Mouse (Mus musculus) hindbrain, embryonic 14.5 days (tissue): ENCODE measurements around the gene Abhd14b. TPM values are rescaled to one million over a fixed set of nuclear protein-coding genes. Genes with fewer than 3 reads are reported as not detected.

ENCODE experiments used
- ATAC-seq: fragments of 200-750 bp; cut with Nextera tagmentation; 2 replicates; pipeline ENCODE4 v1.8.0; 2017; ENCODE audit warnings: moderate number of reproducible peaks, mild to moderate bottlenecking, moderate TSS enrichment, moderate library complexity; ENCODE audit not compliant: low FRiP score
- DNase-seq: peaks from one replicate; pipeline ENCODE4 v3.0.0-alpha.2; 2015; ENCODE audit warnings: low spot score
- H3K27ac ChIP-seq: fragments of 300-500 bp; sonication (generic); 2 replicates; pipeline ENCODE4 v1.5.1; 2014; ENCODE audit warnings: mild to moderate bottlenecking, moderate library complexity
- H3K27me3 ChIP-seq: fragments of 300-500 bp; sonication (generic); 2 replicates; pipeline ENCODE4 v1.6.1; 2014; ENCODE audit warnings: mild to moderate bottlenecking, low read length, mixed read lengths; ENCODE audit not compliant: control insufficient read depth, insufficient read depth
- H3K36me3 ChIP-seq: fragments of 300-500 bp; sonication (generic); replicated peaks from 2 replicates; pipeline ENCODE4 v1.6.1; 2014; ENCODE audit not compliant: control insufficient read depth, insufficient read depth
- H3K4me1 ChIP-seq: fragments of 300-500 bp; sonication (generic); replicated peaks from 2 replicates; pipeline ENCODE4 v1.6.1; 2014; ENCODE audit warnings: antibody characterized with exemption, low read length, mixed read lengths; ENCODE audit not compliant: control insufficient read depth, insufficient read depth
- H3K4me2 ChIP-seq: fragments of 300-500 bp; sonication (generic); replicated peaks from 2 replicates; pipeline ENCODE4 v1.6.1; 2014; ENCODE audit warnings: mild to moderate bottlenecking, moderate library complexity
- H3K4me3 ChIP-seq: fragments of 300-500 bp; sonication (generic); replicated peaks from 2 replicates; pipeline ENCODE4 v1.5.1; 2014; ENCODE audit warnings: mild to moderate bottlenecking, low read length
- H3K9ac ChIP-seq: fragments of 300-500 bp; sonication (generic); 2 replicates; pipeline ENCODE4 v1.6.1; 2014
- H3K9me3 ChIP-seq: fragments of 300-500 bp; sonication (generic); 2 replicates; pipeline ENCODE4 v1.6.1; 2016; ENCODE audit warnings: low read length; ENCODE audit not compliant: control insufficient read depth
- WGBS: fragments of 180-500 bp; shearing (Covaris S2); extraction: QIAGEN DNeasy Blood & Tissue Kit; methylation state at CpG from one replicate; pipeline ENCODE4 v1.1.7; 2014; 5-methylcytosine and 5-hydroxymethylcytosine counted together
- polyA plus RNA-seq: library from polyadenylated mRNA; unstranded; fragments of >200 nt; fragmentation: Nextera tagmentation; extraction: Ambion mirVana; gene quantifications from 2 replicates; pipeline ENCODE4 v1.2.1, GENCODE M21; 2014

The Abhd14b gene
- polyA plus RNA-seq, 1 experiment from 2014 or later = 8.2 TPM

DNA sequence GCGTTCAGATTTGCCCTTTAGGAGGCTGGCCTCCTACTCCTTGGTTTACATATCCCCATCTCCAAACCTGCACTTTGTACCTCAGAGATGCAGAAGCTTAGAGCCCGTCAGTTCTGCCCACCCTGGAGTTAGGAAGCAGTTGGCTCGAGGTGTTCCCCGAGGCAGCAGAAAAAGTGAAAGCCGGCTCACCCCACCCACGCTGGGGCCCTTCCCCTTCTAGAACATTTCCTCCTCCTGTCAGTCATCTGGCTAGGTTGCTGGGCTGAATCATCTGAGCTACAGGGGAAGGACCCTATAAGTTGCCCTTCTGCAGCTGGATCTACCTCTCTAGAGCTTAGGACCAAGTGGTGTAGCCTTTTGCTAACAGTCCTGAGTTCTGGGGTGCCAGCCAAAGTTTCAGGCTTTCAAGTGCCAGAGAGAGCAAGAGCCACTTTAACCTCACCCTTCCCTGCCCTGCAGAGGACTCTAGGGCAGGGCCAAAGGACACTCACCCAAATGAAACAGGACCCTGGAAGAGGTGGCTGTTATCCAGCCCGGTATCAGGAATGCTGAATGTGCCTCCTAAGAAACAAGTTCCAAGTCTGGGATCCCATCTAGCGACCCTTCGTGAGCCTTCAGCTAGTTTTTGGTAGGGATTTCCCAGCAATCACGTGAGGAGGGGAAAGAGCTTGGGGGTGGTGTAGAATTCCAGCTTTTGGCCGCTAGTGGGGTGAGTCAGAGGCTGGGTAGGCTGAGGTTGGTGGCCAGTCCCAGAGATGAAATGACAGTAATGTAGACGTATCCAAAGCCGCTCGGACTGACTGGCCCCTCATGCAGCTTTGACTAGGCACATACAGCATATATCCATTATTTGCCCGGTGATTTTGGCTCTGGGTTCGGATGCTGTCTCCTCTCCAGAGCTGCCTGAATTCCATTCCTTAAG, 29.0 kb downstream of the Abhd14b start:
- ATAC-seq (no peak), DNase-seq (no peak)
- Histone ChIP-seq H3K4me1 (peaks cover 12% of the 10 kb centered on the region), H3K27me3 (peaks cover 2% of the 10 kb centered on the region; the same call in 1 of the 2 replicates), H3K27ac (no peak overlapping the region), H3K9ac (no peak overlapping the region), H3K4me3 (no peak overlapping the region), H3K4me2 (peak overlapping the region; percentile 28), H3K9me3 (no peaks in the 10 kb centered on the region), H3K36me3 (peaks cover 9% of the 10 kb centered on the region; the same call in 1 of the 2 replicates)
- WGBS = 38% methylated on average over 16 of the region's 16 CpGs

DNA sequence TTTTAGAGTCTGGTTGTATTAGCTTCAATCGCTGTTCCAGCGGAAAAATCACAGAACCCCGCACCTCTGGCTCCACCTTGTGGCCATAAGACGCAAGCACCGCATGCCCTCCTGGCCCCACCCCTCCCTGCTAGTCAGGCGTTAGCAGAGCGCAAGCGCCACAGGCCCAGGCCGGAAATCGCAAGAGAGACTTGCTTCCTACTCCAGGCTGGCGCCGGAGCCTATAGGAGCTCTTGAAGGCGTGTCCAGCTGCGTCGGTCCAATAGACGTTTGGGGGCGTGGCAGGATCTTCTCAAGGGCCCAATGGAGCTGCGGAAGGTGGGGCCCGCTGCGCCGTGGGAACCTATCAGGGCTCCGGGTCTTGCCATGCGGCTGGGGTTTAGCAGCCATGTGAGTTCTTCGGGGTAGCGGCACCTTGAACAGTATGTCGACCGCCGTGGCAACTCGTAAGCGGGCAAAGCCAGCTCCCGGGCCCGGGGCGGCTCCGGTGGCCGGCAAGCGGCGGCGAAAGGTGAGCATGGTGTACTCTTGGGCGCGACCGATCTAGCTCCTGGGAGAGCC, 29.7 kb downstream of the Abhd14b start, which contains the start of gene Parp3:
Gene Parp3, minus strand, starts transcription at position 26 of the 561 bp plus-strand sequence.
- Histone ChIP-seq H3K4me3 (peak within 1 kb of the TSS; percentile 73), H3K9me3 (no peaks in the 10 kb centered on the region), H3K36me3 (peaks cover 9% of the 10 kb centered on the region; the same call in 1 of the 2 replicates), H3K9ac (peak within 1 kb of the TSS; percentile 68), H3K27me3 (no peaks in the 10 kb centered on the region), H3K4me1 (peaks cover 12% of the 10 kb centered on the region), H3K4me2 (peak within 1 kb of the TSS; percentile 89), H3K27ac (no peak within 1 kb of the TSS)
- ATAC-seq = peak; percentile 99
- peak; percentile 96 for DNase-seq
- under 1% methylated on average over 41 of the region's 41 CpGs for WGBS

DNA sequence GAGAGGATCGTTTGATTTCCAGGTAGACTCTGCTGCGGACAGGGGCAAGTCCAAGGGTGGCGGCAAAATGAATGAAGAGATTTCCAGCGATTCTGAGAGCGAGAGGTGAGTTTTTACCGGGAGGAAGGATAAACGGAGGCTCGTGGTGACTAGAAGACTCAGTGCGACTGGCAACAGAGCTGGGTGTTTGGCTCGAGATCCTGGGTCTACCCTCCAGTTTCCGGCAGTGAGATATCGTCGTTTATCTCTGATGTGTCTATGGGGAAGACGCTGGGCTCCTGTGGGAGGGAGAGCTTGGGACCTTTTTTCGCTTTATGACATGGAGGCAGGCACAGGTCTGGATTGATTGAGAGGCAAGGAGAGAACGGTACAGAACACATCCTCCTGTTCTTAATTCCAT, 30.4 kb downstream of the Abhd14b start:
- no peak for ATAC-seq
- H3K27ac ChIP-seq = no peak overlapping the region
- H3K4me3 ChIP-seq = peak overlapping the region; percentile 73
- H3K4me1 ChIP-seq = peaks cover 12% of the 10 kb centered on the region
- no peaks in the 10 kb centered on the region for H3K27me3 ChIP-seq
- 6% methylated on average over 16 of the region's 16 CpGs for WGBS
- H3K4me2 ChIP-seq = peak overlapping the region; percentile 89
- H3K9ac ChIP-seq = peak overlapping the region; percentile 68
- DNase-seq = no peak
- H3K36me3 ChIP-seq = peaks cover 14% of the 10 kb centered on the region
- no peaks in the 10 kb centered on the region for H3K9me3 ChIP-seq

DNA sequence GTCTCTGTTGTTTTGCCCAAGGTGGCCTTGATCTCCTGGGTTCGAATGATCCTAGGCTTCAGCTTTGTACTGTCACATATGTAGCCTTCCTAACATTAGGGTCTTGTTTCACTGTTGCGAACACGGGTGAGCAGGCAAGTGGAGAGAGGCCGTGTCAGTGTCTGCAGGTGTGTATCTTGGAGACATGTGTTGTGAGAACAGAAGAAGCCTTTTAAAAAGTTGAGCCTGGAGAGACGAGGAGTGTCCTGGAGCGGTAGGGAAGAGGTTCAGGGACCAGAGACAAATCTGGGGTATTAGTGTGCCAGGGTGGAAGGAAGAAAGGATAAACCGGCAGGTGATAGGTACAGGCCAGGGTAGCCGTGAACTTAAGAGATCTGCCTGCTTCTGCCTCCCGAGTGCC, 30.8 kb downstream of the Abhd14b start:
- no peak for DNase-seq
- WGBS = 87% methylated on average over 9 of the region's 9 CpGs
- ATAC-seq = no peak

DNA sequence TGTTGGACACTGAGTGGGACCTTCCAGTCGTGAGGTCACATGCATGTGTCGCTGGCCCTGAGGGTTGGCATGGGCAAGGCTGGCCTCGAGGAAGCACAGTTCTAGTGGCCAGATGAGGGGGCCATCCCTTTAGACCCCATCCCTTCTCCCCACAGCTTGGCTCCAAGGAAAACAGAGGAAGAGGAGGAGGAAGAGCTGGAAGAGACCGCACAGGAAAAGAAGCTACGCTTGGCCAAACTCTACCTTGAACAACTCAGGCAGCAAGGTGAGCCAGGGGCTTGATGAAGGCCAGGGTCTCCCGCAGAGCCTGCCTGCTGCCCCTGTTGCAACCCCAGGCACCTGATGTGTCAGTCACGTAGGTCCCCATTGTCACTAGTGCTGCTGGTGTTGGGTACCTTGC, 33.3 kb downstream of the Abhd14b start:
- WGBS = 93% methylated on average over 7 of the region's 7 CpGs
- Histone ChIP-seq H3K36me3 (peaks cover 41% of the 10 kb centered on the region), H3K4me3 (no peak overlapping the region), H3K4me1 (peaks cover 12% of the 10 kb centered on the region), H3K9ac (no peak overlapping the region), H3K27me3 (no peaks in the 10 kb centered on the region), H3K27ac (no peak overlapping the region), H3K4me2 (no peak overlapping the region), H3K9me3 (no peaks in the 10 kb centered on the region)
- ATAC-seq (no peak), DNase-seq (no peak)

More for the DNA sequence above, 30.8 kb downstream of the Abhd14b start:
- Histone ChIP-seq H3K4me3 (peak overlapping the region; percentile 73), H3K4me2 (peak overlapping the region; percentile 89), H3K36me3 (peaks cover 19% of the 10 kb centered on the region), H3K27ac (no peak overlapping the region), H3K4me1 (peaks cover 12% of the 10 kb centered on the region), H3K9ac (peak overlapping the region; percentile 68), H3K9me3 (no peaks in the 10 kb centered on the region), H3K27me3 (no peaks in the 10 kb centered on the region)

DNA sequence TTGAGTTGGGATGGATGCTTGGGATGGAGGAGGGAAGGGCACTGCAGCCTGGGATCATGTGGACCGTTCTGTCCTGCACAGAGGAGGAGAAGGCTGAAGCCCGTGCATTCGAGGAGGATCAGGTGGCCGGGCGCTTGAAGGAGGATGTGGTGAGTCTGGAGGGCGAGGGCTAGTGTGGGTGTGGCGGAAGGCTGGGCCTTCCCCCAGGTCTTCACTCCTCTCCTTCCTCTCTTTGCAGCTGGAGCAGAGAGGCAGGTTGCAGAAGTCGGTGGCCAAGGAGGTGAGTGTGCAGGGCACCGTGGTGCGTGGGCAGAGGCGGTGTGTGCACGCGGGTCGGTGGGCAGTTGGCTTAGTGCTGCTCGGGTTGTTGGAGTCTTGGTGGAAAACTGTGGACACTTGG, 33.8 kb downstream of the Abhd14b start:
- Histone ChIP-seq H3K27me3 (no peaks in the 10 kb centered on the region), H3K9me3 (no peaks in the 10 kb centered on the region), H3K36me3 (peaks cover 47% of the 10 kb centered on the region), H3K27ac (no peak overlapping the region), H3K4me3 (no peak overlapping the region), H3K4me2 (no peak overlapping the region), H3K9ac (no peak overlapping the region), H3K4me1 (peaks cover 12% of the 10 kb centered on the region)
- DNase-seq = no peak
- no peak for ATAC-seq
- WGBS = 95% methylated on average over 15 of the region's 15 CpGs

DNA sequence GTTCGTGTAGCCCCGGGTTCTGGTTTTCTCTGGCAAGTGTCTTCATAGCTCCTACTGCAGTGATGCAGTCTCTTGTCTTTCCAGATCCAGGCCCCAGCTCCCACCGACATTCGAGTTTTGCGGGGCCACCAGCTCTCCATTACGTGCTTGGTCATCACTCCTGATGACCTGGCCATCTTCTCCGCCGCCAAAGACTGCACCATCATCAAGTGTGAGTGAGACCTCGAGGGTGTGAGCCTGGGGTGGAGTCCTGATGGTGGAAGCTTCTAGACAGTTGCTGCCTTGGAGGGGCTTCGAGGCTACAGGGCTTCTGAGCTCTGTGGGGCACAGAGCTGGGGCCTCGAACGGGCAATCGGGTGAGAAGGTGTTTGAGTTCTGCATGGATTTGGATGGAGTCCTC, 34.4 kb downstream of the Abhd14b start:
- Histone ChIP-seq H3K9me3 (no peaks in the 10 kb centered on the region), H3K36me3 (peaks cover 51% of the 10 kb centered on the region), H3K27ac (no peak overlapping the region), H3K27me3 (no peaks in the 10 kb centered on the region), H3K4me1 (peaks cover 12% of the 10 kb centered on the region), H3K4me3 (no peak overlapping the region), H3K4me2 (no peak overlapping the region), H3K9ac (no peak overlapping the region)
- WGBS = 94% methylated on average over 13 of the region's 13 CpGs
- DNase-seq = no peak
- ATAC-seq = no peak

DNA sequence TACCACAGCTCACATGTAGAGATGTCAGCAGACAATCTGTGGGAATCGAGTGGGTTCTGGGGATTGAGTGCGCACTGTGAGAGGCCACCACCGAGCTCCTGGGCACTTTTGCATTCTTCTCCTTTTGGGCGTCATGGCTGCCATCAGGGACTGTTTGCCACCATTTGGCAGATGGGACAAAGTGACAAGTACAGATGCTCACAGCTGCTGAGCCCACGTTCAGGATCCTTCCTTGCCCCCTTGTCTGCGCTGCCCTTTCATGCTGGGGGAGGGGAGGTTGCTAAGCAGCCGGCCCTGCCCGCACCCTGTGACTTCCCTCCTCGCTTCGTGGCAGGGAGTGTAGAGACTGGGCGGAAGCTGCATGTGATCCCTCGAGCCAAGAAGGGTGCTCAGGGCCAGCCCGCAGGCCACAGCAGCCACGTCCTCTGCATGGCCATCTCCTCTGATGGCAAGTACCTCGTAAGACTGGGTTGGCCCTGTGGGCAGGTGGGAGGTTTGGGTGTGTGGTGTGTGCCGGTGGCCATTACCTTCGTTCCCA, 35.4 kb downstream of the Abhd14b start:
- Histone ChIP-seq H3K27ac (no peak overlapping the region), H3K4me2 (no peak overlapping the region), H3K9me3 (no peaks in the 10 kb centered on the region), H3K4me3 (no peak overlapping the region), H3K4me1 (peaks cover 10% of the 10 kb centered on the region), H3K36me3 (peaks cover 51% of the 10 kb centered on the region), H3K27me3 (no peaks in the 10 kb centered on the region), H3K9ac (no peak overlapping the region)
- 87% methylated on average over 17 of the region's 17 CpGs for WGBS
- ATAC-seq = no peak
- DNase-seq = no peak

DNA sequence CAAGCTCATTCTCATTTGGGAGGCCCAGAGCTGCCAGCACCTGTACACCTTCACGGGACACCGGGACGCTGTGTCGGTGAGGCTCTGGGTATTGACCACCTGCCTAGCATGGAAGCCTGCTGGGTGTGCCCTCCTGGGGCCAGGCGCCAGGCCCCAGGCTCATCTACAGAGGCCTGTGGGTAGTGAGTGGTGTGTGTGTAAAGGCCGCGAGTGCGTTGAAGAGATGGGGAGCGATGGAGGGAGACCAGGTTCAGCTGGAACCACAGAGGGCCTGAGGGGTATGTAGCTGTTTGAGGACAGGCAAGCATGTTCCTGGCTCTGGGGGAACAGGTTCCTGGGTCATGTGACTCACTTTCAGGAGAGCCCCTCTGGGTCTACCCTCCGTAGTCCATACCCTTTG, 35.9 kb downstream of the Abhd14b start:
- no peak overlapping the region for H3K9ac ChIP-seq
- peaks cover 5% of the 10 kb centered on the region for H3K4me1 ChIP-seq
- H3K36me3 ChIP-seq = peaks cover 51% of the 10 kb centered on the region
- 94% methylated on average over 10 of the region's 10 CpGs for WGBS
- DNase-seq = no peak
- no peak overlapping the region for H3K4me3 ChIP-seq
- H3K4me2 ChIP-seq = no peak overlapping the region
- H3K9me3 ChIP-seq = no peaks in the 10 kb centered on the region
- H3K27ac ChIP-seq = no peak overlapping the region
- no peak for ATAC-seq
- no peaks in the 10 kb centered on the region for H3K27me3 ChIP-seq
